Mouse (Mus musculus): ENCODE data around the gene Prf1.

Prf1 gene

DNA sequence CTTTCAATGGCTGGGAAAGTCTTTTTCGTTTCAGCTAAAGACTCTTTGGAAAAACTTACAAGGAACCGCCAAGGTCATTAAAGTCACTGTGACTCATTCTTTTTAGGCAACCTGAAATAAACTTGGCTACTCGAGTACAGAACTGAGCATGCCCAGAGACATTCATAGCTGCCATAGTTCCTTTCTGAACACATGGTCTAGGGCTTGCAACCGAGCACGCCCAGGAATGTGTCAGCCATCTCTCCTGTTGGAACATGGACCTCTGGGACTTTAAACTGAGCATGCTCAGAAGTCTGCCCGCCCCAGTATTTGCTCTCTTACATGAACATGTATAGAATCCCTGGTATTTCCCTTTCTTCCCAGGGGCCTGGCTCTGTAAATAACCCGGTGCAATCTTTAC lies 11.4 kb upstream of the Prf1 start:
- no peak for DNase-seq (ENCODE audit: low spot score in 2 of 2)

DNA sequence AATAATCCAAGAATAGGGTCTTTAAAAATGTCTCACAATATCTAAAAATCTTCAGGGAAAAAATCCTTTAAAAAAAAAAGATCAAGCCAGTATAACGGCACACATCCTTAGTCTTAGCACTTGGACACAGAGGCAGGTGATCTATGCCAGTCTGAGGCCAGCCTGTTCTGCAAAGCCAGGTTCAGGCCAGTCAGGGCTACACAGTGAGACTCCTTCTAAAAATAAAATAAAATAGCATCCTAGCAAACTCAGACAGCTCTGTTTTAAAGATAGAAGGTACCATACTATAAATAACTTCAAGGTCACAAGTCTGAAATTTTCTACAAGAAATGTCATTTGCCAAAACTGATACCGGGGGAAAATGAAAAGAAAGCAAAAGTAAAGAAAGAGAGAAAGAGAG lies 7.6 kb upstream of the Prf1 start:
- no peak for DNase-seq (ENCODE audit: low spot score in 2 of 2)

DNA sequence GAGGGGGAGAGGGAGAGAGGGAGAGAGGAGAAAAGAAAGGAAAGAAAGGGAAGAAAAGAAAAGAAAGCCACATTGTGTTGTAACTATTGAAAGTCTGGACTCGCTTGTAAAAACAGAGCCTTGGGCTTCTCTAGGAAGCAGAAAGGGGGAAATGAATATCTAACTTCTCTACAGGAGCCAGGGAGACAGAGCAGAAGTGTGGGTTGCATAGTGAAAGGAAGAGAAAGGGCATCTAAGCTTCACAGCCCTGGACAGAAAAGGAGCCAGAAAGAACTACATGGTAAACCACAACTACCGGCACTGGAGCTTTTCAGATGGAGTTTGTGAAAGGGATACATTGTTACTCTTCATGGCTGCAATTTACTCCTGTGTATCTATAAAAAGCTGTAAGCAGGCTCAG lies 7.2 kb upstream of the Prf1 start:
- no peak for DNase-seq (ENCODE audit: low spot score in 2 of 2)

DNA sequence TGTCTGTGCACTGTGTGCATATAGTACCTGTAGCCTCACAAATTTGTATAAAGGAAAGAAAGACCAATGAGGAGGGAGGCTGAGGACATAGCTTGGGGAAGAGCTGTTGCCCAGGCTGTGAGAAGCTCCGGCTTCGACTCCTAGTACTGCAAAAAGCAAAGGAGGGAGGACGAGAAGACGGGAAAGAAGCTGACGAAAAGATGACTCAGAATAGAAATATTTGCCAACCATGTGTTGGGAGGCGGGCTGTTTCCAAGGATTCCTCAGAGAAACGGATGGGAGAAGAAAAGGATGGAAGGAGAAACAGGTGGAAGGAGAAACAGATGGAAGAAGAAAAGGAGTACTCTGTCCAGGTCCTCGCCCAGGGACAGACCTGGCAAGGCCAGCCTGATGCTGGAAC lies 3.4 kb upstream of the Prf1 start:
- DNase-seq (ENCODE audit: low spot score in 2 of 2), result no peak

DNA sequence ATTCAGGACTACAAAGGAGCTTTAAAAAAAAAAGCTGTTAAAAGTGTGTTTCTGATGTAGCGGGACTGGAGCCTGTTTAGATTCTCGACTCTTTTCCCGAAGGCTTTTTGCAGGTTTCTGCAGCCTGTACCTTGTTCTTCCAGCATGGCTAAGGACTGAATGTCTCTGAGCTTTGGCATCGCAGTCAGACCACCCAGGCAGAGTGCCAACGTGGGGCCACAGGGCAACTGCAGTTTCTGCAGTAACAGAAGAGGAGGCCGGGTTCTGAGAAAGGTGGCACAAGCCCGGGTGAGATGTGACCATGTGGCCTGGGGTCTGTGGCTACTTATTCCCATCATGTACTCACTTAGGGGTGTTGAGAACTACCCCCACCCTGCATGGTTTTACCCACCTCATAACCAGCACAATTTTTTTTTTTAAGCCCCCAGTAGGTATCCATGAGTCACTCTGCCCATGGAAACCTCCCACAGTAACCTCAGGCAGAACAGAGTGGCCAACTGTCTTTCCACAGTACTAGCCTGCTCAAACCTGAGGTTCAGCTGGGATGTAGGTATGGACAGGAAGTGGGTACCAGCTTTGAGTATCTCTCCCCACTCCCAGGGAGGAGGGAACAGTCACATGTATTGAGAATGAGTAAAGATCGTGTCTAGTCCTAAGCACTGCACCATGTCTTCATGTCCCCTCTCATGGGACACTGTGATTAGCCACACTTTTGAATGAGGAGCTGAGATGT lies 754 bp upstream of the Prf1 start:
- DNase-seq (ENCODE audit: low spot score in 2 of 2), result peak; percentile 35 to 69

DNA sequence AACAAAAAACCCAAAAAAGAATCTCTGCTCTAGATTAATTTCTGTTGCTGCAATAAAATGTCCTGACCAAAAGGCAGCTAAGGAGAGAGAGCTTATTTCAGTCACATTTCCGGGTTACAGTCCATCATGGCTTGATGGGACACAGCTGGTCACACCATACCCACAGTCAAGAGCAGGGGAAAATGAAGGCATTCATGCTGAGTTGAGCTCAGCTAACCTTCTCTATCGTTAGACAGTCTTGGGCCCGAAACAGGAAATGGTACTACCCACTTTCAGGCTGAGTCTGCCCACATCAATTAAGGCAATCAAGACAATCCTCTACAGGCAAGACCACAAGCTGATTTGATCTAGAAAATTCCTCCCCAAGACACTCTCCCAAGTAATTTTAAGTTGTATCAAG lies 3.4 kb downstream of the Prf1 start:
- peak; percentile 50 to 71 for DNase-seq (ENCODE audit: low spot score in 2 of 2)

DNA sequence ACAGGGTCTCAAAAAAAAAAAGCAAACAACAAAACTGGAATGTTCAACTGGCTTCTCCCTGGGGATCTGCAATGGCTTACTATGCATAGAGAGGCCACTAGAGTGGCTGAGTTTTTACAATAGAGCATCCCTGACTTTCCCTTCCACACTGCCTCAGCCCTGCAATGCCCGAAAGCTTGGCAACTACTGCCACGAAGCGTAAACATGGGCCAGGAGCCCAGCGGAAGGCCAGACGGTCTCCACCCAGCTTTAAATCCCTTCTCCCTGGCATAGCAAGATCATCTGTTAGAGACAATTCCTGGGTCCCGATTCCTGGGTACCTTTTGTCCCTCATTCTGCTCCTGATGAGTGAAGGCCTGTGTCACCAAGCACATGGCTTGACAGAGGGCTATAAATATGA lies 6.4 kb downstream of the Prf1 start:
- no peak for DNase-seq (ENCODE audit: low spot score in 2 of 2)

DNA sequence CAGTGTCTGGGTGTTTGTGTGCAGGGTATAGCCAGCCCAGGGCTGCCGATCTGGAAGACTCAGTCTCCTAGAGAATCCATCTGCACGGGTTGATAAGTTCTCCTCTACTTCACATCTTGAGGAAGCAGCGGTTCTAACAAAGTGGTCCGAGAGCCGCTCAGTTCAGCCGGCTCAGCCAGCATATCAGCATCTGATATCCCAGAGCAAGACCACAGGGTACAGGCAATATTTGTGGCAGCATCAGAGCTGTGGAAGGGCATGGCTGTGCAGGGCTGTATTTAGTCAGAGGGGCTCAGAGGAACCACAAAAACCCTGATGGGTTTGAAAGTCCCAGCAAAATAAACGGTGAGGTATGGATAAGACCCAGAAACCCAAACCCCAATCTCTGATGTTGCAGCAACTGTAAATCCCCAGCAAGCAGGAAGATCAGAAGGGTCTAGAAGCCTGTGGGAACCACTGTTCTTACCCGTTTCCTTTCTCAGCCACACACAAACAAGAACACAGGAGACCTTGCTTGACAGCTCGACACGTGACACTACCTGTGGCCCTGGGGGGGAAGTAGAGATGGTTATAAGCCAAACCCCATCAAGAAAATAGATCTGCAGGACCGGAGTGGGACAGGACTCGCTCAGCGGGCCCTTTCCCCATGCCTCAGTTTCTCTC lies 8.4 kb downstream of the Prf1 start:
- peak; percentile 56 to 70 for DNase-seq (ENCODE audit: low spot score in 2 of 2)

DNA sequence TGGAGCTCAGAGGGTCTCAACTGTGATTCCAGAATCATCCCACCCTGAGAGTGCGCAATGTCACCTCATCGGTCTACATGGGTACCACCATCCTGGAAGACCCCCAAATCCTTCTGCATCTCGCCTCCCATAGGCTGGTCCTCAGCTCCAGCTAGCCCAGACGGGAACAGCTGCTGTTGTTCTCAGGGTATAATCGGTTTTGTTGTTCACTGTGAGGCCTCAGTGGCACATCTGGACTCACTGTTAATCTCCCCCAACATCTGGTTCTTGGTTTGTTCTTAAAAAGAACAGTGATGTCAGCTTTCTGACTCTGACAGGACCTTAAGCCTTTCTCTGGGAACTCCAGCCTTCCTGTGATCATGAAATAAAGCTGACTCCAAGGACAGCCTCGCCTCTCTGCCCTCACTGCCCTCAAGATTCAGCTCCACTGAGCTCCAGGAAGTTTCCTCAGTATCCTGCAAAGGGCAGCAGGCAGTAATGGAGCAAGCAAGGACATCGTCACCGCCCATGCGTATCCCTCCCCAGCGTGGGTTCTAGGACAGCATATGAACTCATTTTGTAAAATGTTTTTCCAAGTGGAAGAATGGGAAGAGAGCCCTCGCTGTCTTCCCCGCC lies 11.2 kb downstream of the Prf1 start:
- DNase-seq (ENCODE audit: low spot score in 2 of 2), result no peak

DNA sequence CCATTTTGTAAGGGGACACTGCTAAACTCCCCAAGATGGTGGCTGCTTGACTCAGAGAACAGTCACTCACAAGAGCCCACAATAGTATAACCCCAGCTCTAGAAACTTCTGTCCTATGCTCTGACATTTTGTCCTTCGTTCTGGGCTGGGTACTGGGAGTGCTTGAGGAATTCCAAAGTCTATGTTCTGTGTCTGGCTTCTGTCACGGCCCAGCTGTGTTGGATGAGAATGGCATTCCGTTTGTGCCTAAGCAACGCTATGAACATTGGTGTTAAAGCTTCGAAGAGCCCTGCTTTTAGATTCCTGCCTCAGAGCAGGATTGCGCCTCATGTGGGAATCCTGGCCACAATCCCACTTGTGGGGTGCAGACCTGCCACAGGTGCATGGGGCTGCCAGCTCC lies 14.5 kb downstream of the Prf1 start:
- no peak for DNase-seq (ENCODE audit: low spot score in 2 of 2)

DNA sequence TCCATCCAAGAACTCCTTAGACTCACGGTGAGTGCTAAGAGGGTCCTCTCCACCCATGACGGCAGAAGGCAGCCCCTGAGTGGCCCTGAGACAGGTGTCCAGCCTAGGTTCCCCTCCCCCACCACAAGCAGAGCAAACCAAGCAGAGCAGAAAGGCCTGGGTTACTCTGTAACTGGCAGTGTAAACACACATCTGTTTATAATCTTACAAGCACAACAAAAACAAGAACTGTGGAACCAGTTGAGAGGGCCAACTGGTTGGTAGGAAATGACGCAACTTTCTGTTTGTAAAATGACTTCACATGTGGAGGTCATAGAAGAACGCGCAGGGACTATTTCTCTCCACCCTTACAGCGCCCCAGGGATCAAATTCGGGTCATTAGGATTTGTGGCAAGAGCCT lies 15.1 kb downstream of the Prf1 start:
- no peak for DNase-seq (ENCODE audit: low spot score in 2 of 2)

DNA sequence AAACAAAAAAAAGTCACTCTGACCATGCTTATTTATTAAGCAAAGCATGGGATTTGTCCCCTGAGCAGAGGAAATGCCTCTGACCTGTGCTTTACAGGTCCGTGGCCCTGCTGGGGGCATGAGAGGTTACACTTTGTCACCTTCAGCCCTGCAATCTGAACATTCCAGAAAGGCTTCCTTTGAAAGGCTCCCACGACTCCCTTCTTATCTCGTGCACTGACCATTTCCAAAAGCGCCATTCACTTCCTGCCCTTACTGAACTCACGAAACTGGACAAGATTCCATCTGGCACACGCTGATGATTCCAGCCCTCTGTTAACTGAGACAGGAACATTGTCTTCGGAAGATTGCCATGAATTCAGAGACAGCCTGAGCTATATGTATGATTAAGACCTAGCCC lies 16.1 kb downstream of the Prf1 start:
- no peak for DNase-seq (ENCODE audit: low spot score in 2 of 2)

DNA sequence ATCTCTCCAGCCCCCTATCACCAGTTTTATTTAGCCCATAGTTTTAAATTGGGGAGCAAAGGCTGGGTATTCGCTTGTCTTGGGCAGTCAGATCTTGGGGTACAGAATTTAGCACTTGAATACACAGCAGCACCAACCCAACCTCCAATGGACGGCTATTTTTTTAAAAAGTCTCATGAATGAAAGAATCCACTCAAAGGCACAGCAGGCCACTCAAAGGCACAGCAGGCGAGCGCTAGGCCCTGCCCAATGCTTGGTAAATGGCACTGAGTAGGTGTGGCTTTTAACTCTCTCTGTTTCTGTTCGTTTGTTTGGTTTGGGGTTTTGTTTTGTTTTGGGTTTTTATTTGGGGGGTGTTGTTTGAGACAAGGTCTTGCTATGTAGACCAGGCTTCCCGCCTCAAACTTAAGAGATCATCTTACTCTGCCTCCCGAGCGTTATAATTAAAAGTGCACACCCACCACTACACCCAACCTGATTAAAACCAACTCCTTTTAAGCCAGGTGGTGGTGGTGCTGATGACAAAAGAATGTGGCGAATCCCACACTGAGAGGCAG lies 17.8 kb downstream of the Prf1 start:
- no peak for DNase-seq (ENCODE audit: low spot score in 2 of 2)

DNA sequence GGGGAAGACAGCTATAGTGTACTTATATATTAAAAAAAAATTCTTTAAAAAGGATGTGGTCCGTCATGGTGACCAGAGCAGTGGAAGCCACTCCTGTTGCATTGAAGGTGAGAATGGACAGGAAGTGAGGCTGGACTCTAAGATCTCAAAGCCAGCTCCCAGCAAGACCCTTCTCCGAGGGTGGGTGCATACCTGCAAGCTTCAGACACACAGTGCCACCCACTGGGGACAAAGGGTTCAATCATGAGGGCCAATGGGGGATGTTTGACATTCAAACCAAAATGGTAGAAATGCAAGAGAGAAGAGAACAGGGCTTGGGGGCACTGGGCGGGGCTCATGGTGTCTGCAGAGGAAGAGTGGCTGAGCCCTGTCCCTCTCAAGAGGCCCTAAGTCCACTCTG lies 20.9 kb downstream of the Prf1 start:
- DNase-seq (ENCODE audit: low spot score in 2 of 2), result peak; percentile 26 to 60

DNA sequence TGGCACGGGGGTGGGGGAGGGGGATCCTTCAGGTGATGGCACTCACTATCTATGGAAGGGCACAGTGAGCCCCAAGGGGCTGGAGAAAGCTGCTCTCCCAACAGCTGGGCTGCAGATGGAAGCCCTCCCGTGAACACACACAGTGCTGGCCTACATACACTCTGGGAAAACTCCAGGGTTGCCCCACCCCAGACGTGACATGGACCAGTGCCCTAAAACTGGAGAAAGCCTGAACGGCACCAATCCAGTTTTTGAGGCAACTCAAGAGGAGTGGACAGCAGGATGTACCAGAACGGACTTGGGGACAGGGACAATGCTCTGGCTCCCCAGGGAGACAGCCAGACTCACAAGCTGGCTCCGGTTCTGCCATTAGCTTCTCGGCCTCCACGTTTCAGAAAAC lies 27.1 kb downstream of the Prf1 start:
- no peak for DNase-seq (ENCODE audit: low spot score in 2 of 2)

DNA sequence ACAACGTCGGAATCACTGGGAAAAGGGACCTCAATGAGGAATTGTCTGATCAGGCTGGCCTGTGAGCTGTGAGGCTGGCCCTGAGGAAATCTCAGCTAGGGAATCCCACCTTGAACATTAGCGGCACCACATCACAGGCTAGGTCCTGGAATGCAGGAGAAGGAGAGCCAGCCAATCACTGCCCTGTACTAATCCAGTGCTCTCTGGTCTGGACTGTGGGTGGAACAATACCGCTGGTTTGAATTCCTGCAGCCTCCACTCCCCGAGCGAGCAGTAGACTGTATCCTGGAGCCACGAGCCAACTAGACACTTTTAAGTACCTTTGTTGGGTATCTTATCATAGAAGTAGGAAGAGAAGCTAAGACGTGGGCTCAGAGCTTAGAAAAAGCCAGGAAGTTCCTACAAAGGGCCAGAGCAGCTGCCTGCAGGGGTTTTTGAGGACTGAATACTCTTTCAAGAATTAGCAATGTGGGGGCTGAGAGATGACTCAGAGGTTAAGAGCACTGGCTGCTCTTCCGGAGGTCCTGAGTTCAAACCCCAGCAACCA lies 28.2 kb downstream of the Prf1 start:
- DNase-seq (ENCODE audit: low spot score in 2 of 2), result no peak

DNA sequence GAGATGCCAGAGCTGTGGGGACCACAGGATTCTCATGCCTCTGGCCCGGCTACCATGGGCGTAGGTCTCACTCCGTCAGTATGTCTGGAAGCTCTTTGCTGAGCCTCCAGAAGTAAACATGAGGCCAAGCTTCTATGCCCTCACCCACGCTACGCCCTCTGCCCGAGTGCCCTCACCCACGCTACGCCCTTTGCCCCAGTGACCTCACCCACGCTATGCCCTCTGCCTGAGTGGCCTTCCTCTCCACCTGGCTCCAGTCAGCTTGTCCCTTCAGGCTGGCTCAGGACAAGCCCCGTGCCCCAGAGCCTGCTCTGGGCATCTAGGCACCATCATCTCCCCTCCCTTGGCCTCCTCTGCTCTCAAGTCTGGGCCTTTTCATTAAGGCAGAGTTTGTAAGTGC lies 29.9 kb downstream of the Prf1 start:
- no peak for DNase-seq (ENCODE audit: low spot score in 2 of 2)

DNA sequence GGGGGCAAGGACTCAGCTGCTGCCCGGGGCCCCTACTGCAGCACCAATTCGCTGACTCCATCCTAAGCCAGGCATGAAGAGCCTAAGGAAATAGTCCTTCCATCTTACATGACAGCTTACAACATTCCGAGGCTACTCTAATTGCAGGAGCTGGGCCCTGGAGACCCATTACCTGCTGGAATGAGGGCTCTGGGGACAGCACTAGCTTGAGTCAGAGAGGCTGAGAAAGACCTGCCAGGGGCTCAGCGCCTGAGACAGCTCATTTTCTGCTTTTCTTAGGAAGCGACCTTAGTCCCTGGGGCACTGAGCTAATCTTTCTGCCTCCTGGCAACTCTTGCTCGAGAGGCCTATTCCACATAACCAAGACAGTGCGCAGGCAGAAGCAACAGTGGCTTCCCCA lies 31.3 kb downstream of the Prf1 start:
- DNase-seq (ENCODE audit: low spot score in 2 of 2), result no peak

DNA sequence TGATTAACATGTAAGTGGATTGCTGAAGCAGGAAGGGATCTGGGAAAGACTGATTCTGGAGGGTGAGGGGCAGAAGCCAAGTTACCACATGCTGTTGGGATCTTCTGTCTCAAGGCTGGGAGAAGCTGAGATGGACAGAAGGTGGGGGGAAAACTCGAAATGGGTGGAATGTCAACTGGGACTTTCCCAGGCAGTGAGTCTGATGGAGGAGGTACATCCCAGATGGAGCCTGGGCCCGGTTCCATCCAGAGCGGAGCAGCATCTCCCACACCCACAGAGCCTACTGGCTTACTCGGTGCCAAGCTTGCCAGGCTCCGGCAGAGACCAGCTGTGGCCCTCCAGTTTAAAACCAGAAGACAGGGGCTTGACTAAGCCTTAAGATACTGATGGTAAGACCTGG lies 33.4 kb downstream of the Prf1 start:
- DNase-seq (ENCODE audit: low spot score in 2 of 2), result no peak

DNA sequence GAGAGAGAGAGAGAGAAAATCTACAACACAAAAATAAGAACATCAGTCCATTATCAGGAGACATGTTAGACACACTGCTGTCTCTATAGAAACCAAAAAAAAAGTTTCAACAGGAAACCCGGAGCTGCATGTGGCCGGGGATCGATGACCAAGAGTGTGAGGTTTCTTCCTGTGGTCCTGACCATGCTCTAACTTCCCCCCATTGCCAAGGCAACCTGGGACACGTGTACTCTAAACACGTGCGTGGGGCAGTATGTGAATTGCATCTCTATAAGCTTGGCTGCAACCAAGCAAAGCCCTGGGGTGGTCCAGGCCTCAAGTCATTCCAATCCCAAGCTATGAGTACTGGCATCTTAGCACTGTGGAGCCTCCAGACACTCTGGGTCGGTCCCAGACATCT lies 36.9 kb downstream of the Prf1 start:
- DNase-seq (ENCODE audit: low spot score in 2 of 2), result peak; percentile 79 to 91

DNA sequence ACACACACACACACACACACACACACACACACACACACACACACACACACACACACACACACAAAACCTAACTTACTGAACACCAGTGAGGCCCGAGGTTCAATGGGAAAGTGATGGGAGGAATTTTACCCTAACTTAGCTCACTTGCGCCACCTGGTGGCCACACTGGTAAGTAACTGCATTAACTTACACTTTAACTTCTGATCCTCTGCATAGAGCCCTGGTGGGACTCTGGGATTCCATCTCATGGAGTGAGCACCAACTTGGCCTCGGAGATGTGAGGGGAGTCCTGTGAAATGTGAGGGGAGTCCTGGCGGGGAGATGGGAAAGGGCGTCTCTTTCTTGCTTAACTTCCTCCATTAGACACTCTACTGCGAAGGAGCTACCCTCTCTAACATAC lies 38.5 kb downstream of the Prf1 start:
- DNase-seq (ENCODE audit: low spot score in 2 of 2), result peak; percentile 77 to 78

DNA sequence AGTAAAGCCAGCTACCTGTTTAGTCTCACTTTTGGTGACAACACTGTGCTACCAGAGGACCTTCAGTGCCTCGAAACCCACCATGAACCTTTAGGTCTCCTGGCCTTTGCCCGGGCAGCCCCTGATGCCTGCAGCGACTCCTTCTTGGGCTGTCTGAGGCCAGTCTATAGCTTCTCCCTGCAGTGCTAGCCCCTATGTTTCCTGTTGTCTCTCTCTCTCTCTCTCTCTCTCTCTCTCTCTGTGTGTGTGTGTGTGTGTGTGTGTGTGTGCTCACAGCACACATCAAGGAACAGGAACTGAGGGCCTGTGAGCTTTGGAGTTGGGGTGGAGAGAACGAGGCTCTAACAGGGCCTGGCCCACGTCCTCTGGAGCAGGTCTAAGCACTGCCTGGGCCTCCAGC lies 39.0 kb downstream of the Prf1 start:
- no peak for DNase-seq (ENCODE audit: low spot score in 2 of 2)

DNA sequence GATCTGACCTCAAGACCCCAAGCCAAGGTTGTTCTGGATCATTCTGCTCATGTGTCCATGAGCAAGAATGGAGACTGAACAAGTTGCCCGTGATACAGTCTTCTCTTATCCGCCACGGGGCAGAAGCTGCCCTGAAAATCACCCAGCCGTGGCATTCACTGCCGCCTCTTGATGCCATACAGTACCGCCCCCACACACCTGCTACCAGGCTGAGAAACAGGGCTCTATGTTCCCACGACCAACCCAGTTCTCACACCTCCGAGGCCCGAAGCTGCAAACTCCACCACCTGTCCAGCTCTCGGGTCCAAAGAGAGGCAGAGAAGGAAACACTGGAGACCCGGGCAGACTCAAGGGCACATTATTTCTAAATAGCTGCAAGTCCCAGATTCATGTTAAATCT lies 40.0 kb downstream of the Prf1 start:
- no peak for DNase-seq (ENCODE audit: low spot score in 2 of 2)

All from natural killer cell, adult 2 months (primary cell).